Mouse (Mus musculus) neural tube, embryonic 10.5 days (tissue): ENCODE measurements at regions not wholly inside any gene's neighbourhood (a gene's known extent, or its start where the extent isn't known, plus 50 kb on each side); places are given as distances from the start of the nearest gene placed in this dataset.

Source experiments
- DNase-seq: peaks from one replicate; pipeline ENCODE4 v3.0.0-alpha.2; 2017; ENCODE audit warnings: low spot score; ENCODE audit errors: extremely low spot score

DNA sequence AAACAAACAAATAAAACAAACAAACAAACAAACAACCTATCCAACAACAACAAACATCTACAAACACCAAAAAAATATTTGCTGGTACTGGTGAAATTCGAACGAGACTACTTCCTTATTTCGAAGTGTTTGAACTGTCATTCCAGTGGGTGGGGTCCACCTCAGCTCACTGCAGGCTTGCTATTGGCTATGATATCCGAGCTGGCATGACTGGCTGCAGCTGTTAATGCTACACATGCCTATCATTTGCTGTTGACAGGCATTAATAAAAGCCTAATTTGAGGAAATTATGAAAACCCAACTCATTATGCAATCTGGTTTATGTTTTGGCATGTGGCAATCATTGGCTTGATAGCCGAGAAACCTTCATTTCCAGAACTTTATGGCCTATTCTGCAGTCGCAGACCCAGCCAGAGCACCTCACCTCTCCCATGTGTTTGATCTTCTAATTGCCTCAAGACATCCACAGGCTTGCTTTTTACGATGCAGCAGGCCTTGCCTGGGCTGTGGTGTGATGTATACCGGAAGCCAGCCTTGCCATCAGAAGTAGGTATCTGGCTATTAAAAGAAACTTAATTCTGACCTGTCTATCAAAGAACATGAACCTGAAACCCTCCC lies 283.3 kb upstream of the Nr2f2 start:
- no peak for DNase-seq

- DNase-seq, result no peak
Observed at GRCm38 (mm10) chr7:70646801-70647200, 280.3 kb upstream of the Nr2f2 start.

GRCm38 (mm10) chr7:70643694-70644301 lies 277.3 kb upstream of the Nr2f2 start:
- DNase-seq, result peak; percentile 47

DNA sequence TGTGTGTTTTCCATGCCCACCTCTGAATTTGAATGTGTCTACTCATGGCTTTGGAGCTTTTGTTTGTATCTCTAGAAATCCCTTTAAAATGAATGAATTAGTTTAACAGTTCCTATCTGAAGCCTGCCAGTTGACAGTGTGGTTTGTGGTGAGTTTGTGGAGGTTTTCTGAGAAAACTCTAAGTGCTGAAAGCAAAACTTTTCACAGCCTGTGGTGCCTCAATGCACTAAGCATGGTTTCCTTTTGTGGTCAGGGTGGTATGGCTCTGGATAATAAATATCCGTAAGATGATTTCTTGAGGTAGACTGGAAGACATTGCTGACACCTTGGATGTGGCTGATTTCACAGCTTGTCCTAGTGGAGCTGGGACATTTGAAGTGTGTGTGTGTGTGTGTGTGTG lies 276.5 kb upstream of the Nr2f2 start:
- DNase-seq, result no peak

DNA sequence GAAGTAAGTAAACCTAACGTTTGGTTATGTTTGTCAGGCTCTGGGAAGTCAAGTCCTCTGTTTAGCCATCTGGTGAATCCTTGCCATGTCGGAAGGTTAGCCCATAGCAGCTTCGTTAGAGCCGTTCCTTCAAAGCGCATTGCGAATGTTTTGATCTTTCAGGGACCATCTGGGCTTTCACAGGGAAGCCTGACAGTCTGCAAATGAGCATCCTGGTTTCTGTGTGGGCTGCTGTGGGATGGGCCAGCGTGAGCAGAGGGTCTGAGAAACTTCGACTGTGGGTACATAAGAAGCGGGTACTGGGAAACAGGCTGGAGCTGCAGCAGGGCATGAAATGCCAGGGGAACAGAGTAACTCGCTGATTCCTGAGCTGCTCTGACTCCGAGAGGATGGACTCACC lies 274.7 kb upstream of the Nr2f2 start:
- DNase-seq, result no peak

GRCm38 (mm10) chr7:70640574-70640973 lies 274.0 kb upstream of the Nr2f2 start:
- DNase-seq, result no peak

DNA sequence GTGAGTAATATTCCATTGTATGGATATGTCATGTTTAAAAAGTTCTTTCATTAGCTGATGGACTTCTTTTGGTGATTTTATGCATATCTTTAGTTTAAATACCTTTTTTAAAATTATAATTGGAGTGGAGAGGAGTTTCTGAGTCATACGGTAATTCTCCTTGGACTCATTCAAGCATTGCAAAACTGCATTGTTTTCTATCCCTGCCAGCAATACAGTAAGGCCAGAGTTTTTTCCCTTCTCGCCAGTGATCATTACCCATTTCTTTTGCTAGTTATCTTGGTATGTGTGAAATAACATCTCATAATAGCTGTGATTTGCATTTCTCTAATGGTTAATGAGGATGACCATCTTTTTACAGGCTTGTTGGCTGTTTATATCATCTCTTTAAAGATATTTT lies 271.6 kb upstream of the Nr2f2 start:
- DNase-seq, result no peak

DNA sequence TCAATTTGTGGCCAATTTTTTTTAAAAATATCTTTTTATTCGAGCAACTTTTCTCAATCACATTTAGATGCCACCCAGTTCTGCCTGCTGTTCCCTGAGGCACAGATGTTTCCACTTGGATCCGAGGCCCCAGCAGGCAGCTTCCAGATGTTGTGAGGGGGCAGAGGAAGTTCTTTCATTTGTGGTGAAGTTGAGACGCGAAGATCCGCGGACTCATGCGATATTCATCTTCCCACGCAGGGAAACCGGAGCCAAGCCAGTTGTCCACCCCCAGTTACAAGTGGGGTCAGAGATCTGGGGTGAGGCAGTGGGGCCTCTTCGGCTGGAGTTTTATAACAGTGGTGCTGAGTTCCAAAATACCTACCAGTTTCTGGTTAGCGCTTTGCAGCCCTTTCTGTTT lies 267.5 kb upstream of the Nr2f2 start:
- peak; percentile 28 for DNase-seq

- peak; percentile 32 for DNase-seq
Observed at GRCm38 (mm10) chr7:70633577-70633976, 267.0 kb upstream of the Nr2f2 start.

DNA sequence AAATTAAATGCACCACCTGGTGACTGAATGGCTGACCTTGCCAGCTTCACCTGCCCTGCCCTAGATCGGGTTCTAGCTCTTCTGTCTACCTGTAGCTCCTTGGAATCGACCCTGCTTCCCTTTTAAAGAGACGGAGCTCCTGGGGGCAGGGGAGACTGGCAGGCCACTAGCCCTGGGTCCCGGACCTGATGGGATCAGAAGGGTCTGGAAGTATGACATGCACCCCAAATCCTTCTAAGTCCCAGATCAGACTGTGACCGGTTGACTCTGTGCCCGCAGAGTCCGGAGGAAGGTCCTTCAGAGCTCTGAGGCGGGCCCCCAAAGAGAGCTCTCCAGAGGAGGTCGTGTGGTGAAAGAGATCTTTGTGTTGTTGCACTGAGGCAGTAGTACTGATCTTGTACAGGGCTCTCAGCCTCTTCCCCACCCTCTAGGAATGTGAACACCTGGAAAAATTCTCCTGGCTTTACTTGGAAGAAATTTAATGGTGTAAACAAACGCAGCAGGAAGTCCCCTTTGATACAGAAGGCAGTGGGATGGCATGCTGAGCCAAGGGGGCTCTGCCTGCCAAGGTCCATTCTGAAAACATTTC lies 259.2 kb upstream of the Nr2f2 start:
- peak; percentile 32 for DNase-seq

DNA sequence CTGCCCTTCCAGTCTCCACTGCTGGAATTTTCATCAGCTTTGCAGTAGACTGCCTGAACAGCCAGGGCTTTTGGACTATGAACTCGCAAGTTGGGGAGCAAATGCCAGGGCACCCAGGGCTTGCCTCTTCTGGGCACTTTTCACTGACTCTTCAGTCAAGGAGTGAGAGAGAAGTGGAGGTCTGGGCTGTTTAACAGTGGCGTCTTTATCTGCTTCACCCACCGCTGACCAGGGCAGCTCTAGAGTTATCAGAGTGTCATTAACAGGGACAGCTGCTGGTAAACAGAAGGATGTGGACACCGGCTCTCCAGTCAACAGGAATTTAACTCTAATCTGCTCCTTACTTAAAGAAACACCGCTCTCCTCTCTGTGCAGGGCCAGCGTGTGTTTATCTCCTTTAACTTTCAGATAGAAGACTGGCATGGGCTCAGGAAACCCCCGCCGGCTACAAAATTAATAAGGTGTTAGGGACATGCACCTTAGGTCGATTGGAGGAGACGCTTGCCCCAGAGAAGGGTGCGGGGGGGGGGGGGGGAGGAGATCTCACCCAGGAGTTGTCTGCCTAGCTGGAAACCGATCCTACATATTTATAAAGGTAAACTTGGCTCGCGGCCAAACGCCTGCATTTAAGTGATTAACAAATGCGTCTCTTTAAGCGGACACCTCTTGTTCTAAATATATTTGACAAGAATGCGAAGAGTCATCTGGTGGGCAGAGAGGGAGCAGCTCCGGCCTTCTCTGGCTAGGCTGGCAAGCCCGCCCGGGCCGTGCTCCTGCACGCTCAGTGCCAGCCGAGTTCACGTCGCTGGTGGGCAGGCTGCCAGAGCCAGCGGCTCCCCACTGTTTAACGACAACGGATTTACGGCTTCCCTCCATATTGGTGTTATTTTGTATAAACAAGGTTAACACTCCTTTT lies 258.4 kb upstream of the Nr2f2 start:
- DNase-seq, result peak; percentile 80

DNA sequence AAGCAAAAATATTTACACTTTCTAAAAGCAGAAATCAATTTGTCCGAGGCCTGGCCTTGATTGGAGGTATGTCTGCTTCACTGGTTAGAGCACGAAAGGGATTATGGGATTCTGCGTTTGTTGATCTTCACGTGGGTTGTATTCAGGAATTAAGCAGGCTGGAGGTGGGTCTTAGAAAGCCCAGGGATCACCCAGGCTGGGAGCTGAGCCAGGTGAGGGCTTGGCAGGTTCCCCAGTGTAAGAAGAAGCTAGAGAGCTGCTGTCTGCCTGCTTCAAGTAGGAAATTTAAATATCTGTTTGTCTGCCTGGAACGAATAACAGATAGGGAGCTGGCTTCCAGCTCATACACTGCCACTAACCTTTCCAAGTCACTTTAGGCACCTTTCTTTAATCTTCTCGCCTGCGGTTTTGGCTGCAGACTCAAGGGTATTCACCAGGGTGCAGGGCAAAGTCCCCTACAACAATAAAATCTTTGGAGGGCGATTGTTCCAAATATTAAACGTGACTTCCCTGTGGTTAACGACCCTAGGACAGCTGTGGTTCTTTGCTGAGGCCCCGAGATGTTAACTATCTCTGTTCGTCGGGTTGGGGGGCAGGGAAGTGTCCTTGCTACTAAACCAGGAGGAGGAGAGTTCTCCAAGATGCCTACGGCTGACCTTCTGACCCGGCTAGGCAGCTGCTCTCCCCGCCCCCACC lies 257.6 kb upstream of the Nr2f2 start:
- DNase-seq, result no peak

GRCm38 (mm10) chr7:70619400-70619799 lies 252.9 kb upstream of the Nr2f2 start:
- DNase-seq, result no peak

GRCm38 (mm10) chr7:70618270-70618669 lies 251.7 kb upstream of the Nr2f2 start:
- no peak for DNase-seq

GRCm38 (mm10) chr7:70606511-70606910 lies 240.0 kb upstream of the Nr2f2 start:
- no peak for DNase-seq

DNA sequence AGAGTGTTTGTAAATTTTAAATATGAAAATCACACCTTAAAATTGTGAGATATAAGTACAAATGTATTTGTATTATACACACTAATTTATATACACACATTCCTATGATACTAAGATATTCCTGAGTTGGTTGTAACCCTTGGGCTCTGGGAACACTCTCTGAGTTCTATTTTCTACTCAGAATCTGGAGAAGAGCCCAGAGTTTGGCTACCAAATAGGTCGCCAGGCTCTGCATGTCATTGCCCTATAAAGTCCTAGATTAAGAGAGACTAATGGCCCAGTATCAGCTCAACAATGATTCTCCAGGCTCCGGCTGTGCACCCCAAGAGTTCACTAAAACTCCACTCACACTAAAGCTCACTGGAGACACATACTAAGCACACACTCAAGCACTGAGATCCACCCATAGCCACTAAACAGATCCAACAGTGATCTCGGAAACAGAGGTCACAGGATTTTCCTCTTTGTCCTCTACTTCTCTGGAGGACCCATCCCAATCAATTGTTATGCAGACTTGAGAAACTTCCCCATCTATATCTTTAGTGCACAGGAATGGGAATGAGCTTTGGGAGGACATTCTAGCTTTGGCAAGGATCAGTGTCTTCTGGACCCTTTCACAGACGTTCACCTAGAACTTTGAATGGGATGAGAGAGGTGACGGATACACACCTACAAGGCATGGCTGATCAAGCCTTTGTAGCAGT lies 238.1 kb upstream of the Nr2f2 start:
- DNase-seq, result no peak

DNA sequence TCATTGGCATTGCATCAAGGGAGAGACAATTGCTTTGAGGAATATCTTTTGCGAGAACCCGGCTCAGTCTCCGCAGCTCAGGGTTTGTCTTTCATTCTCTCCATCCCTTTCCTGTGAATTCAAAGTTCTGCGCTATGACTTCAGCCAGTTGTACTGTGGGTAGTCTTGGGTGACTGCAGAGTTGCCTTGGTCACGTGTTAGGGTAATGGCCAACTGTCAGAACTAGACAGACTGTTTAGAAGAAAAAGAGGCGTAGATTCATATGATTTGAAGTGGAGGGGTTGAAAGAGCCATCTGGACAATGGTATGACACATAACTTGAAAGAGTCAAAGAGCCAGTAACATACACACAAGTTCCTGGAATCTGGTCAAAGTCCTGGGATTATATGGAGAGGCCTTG lies 226.5 kb upstream of the Nr2f2 start:
- no peak for DNase-seq

DNA sequence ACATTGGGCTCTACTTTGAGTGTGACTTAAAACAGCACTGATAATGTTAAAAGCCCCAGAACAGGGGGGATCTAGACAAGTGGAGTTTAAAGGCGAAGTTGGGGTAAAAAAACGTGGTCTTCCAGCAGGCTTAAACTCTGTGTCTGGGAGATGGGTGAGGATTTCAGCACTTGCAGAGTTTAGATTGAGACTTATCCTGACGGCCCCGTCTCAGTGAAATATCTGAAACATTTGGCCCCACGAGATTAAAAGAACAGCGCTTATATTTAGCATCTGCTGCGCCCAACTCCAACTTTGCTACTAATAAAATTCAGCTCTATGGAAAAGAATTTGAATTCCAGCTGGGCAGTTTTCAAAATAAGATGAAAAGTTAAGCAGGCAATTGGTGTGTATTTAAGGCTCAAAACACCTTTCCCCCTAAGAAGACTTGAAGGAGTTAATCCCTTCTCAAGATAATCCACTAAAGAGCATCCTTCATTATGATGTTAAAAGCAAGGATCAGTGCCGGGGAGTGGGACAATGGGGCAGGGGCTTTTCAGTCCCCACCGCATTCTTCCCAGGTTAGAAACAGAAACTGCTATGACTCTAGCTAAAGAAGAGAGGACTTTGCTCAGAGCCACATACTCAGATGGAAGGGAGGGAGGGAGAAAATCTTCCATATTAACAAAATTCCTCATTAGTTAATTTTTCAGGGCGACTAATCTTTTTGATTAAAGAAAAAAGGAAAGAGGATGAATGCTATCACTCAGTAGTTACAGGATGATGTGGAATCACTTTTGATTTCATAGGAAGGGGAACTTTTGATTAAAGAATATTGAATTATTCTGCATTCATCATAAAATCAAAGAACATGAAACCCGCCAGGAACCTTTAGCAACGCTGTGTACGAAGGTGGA lies 225.1 kb upstream of the Nr2f2 start:
- no peak for DNase-seq

GRCm38 (mm10) chr7:70589713-70590112 lies 223.2 kb upstream of the Nr2f2 start:
- DNase-seq, result no peak

GRCm38 (mm10) chr7:70588061-70588460 lies 221.5 kb upstream of the Nr2f2 start:
- no peak for DNase-seq
